Mouse (Mus musculus) stomach, postnatal 0 days (tissue): ENCODE data around the gene Npas2. TPM values are rescaled to one million over a fixed set of nuclear protein-coding genes. Genes with fewer than 3 reads are reported as not detected.

Experiments
- ATAC-seq: fragments of 200-750 bp; cut with Nextera tagmentation; 2 replicates; pipeline ENCODE4 v1.8.0; 2017; ENCODE audit not compliant: low FRiP score, low TSS enrichment
- DNase-seq: peaks from one replicate; pipeline ENCODE4 v3.0.0-alpha.2; 2016; ENCODE audit warnings: low spot score
- H3K27ac ChIP-seq: fragments of 300-500 bp; sonication (generic); replicated peaks from 2 replicates; pipeline ENCODE4 v1.5.1; 2014; ENCODE audit warnings: mild to moderate bottlenecking, control low read depth
- H3K27me3 ChIP-seq: fragments of 300-500 bp; sonication (generic); 2 replicates; pipeline ENCODE4 v1.6.1; 2014; ENCODE audit warnings: low read length; ENCODE audit not compliant: control insufficient read depth, insufficient read depth
- H3K36me3 ChIP-seq: fragments of 300-500 bp; sonication (generic); 2 replicates; pipeline ENCODE4 v1.6.1; 2014; ENCODE audit warnings: low read length, mixed read lengths; ENCODE audit not compliant: control insufficient read depth, insufficient read depth
- H3K4me1 ChIP-seq: fragments of 300-500 bp; sonication (generic); replicated peaks from 2 replicates; pipeline ENCODE4 v1.6.1; 2014; ENCODE audit warnings: antibody characterized with exemption; ENCODE audit not compliant: control insufficient read depth, insufficient read depth
- H3K4me2 ChIP-seq: fragments of 300-500 bp; sonication (generic); replicated peaks from 2 replicates; pipeline ENCODE4 v1.6.1; 2014; ENCODE audit warnings: low read depth, mild to moderate bottlenecking, control low read depth, moderate library complexity
- H3K4me3 ChIP-seq: fragments of 300-500 bp; sonication (generic); 2 replicates; pipeline ENCODE4 v1.5.1; 2014; ENCODE audit warnings: low read depth, low read length, control low read depth
- H3K9ac ChIP-seq: fragments of 300-500 bp; sonication (generic); 2 replicates; pipeline ENCODE4 v1.6.1; 2014; ENCODE audit warnings: mild to moderate bottlenecking, low read length, control low read depth, mixed read lengths
- H3K9me3 ChIP-seq: fragments of 300-500 bp; sonication (generic); 2 replicates; pipeline ENCODE4 v1.6.1; 2016; ENCODE audit warnings: low read length; ENCODE audit not compliant: control insufficient read depth
- CTCF ChIP-seq: IDR thresholded peaks from 2 replicates; pipeline ENCODE4 v1.5.1; 2016; ENCODE audit warnings: antibody characterized with exemption, low read depth, mild to moderate bottlenecking, moderate library complexity
- EP300 ChIP-seq: optimal IDR thresholded peaks from 2 replicates; pipeline ENCODE3; 2016; ENCODE audit warnings: antibody characterized with exemption
- WGBS: fragments of 180-500 bp; shearing (Covaris S2); extraction: QIAGEN DNeasy Blood & Tissue Kit; methylation state at CpG from one replicate; pipeline ENCODE4 v1.1.7; 2014; 5-methylcytosine and 5-hydroxymethylcytosine counted together
- polyA plus RNA-seq: library from polyadenylated mRNA; unstranded; fragments of >200 nt; fragmentation: Nextera tagmentation; extraction: Ambion mirVana; gene quantifications from 2 replicates; pipeline ENCODE4 v1.2.1, GENCODE M21; 2015

The Npas2 gene
- polyA plus RNA-seq, 1 experiment from 2014 or later = 1.7 TPM

GRCm38 (mm10) chr1:39330857-39331594, 137.5 kb downstream of the Npas2 start:
- 82% methylated on average over 7 of the region's 7 CpGs for WGBS
- H3K27me3 ChIP-seq = no peaks in the 10 kb centered on the region
- H3K27ac ChIP-seq = no peak overlapping the region
- no peak for TF ChIP-seq CTCF
- no peak for TF ChIP-seq EP300
- H3K4me1 ChIP-seq = no peaks in the 10 kb centered on the region
- H3K9ac ChIP-seq = no peak overlapping the region
- ATAC-seq (no peak), DNase-seq (no peak)
- no peak overlapping the region for H3K4me2 ChIP-seq
- H3K36me3 ChIP-seq = no peaks in the 10 kb centered on the region
- H3K9me3 ChIP-seq = no peaks in the 10 kb centered on the region
- no peak overlapping the region for H3K4me3 ChIP-seq

GRCm38 (mm10) chr1:39332456-39332855, 138.9 kb downstream of the Npas2 start:
- no peak overlapping the region for H3K9ac ChIP-seq
- H3K9me3 ChIP-seq = no peaks in the 10 kb centered on the region
- DNase-seq (no peak), ATAC-seq (no peak)
- no peaks in the 10 kb centered on the region for H3K27me3 ChIP-seq
- no peaks in the 10 kb centered on the region for H3K36me3 ChIP-seq
- no peak overlapping the region for H3K4me2 ChIP-seq
- no peaks in the 10 kb centered on the region for H3K4me1 ChIP-seq
- H3K4me3 ChIP-seq = no peak overlapping the region
- no peak overlapping the region for H3K27ac ChIP-seq
- TF ChIP-seq CTCF = no peak
- no peak for TF ChIP-seq EP300
- 84% methylated on average over 4 of the region's 4 CpGs for WGBS

GRCm38 (mm10) chr1:39335561-39336196, 142.1 kb downstream of the Npas2 start:
- Histone ChIP-seq H3K36me3 (no peaks in the 10 kb centered on the region), H3K9me3 (no peaks in the 10 kb centered on the region), H3K4me1 (no peaks in the 10 kb centered on the region), H3K4me2 (no peak overlapping the region), H3K27ac (no peak overlapping the region), H3K9ac (no peak overlapping the region), H3K27me3 (peaks cover 3% of the 10 kb centered on the region; the same call in 1 of the 2 replicates), H3K4me3 (no peak overlapping the region)
- TF ChIP-seq EP300 (no peak), CTCF (no peak)
- DNase-seq (no peak), ATAC-seq (no peak)
- WGBS = 34% methylated on average over 15 of the region's 15 CpGs

- no peaks in the 10 kb centered on the region for H3K36me3 ChIP-seq
- 85% methylated on average over 8 of the region's 8 CpGs for WGBS
- ATAC-seq (no peak), DNase-seq (no peak)
- no peak overlapping the region for H3K4me2 ChIP-seq
- H3K9me3 ChIP-seq = no peaks in the 10 kb centered on the region
- peaks cover 3% of the 10 kb centered on the region; the same call in 1 of the 2 replicates for H3K27me3 ChIP-seq
- H3K4me1 ChIP-seq = no peaks in the 10 kb centered on the region
- H3K4me3 ChIP-seq = no peak overlapping the region
- TF ChIP-seq CTCF = no peak
- no peak for TF ChIP-seq EP300
- H3K27ac ChIP-seq = no peak overlapping the region
- H3K9ac ChIP-seq = no peak overlapping the region
Measured at GRCm38 (mm10) chr1:39336788-39337187, 143.3 kb downstream of the Npas2 start.

GRCm38 (mm10) chr1:39338831-39339230, 145.3 kb downstream of the Npas2 start:
- TF ChIP-seq CTCF (no peak), EP300 (no peak)
- Histone ChIP-seq H3K9ac (no peak overlapping the region), H3K36me3 (no peaks in the 10 kb centered on the region), H3K9me3 (no peaks in the 10 kb centered on the region), H3K4me2 (no peak overlapping the region), H3K27me3 (peaks cover 3% of the 10 kb centered on the region; the same call in 1 of the 2 replicates), H3K4me3 (no peak overlapping the region), H3K4me1 (no peaks in the 10 kb centered on the region), H3K27ac (no peak overlapping the region)
- DNase-seq = no peak
- no peak for ATAC-seq
- 80% methylated on average over 10 of the region's 10 CpGs for WGBS

- Histone ChIP-seq H3K9me3 (no peaks in the 10 kb centered on the region), H3K27ac (no peak overlapping the region), H3K9ac (no peak overlapping the region), H3K36me3 (no peaks in the 10 kb centered on the region), H3K4me3 (no peak overlapping the region), H3K27me3 (peaks cover 3% of the 10 kb centered on the region; the same call in 1 of the 2 replicates), H3K4me1 (no peaks in the 10 kb centered on the region), H3K4me2 (no peak overlapping the region)
- no peak for DNase-seq
- 39% methylated on average over 5 of the region's 5 CpGs for WGBS
- ATAC-seq = peak; percentile 55; the same call in 1 of the 2 replicates
- TF ChIP-seq EP300 (no peak), CTCF (no peak)
Measured at GRCm38 (mm10) chr1:39339455-39339854, 145.9 kb downstream of the Npas2 start.
